Mouse (Mus musculus) G1E (cell line): ENCODE data around the gene Ppp1r18. TPM values are rescaled to one million over a fixed set of nuclear protein-coding genes. Genes with fewer than 3 reads are reported as not detected.
A peak's percentile ranks its signal among the peaks of the same experiment; 100 is the strongest.
"Not testable (repeated sequence)": the region's sequence is repeated elsewhere in the genome, so short reads cannot be mapped to it uniquely, and the experiment has no call there.

Experiments
- ATAC-seq: 2 replicates; pipeline ENCODE4 v1.8.0; 2016; ENCODE audit warnings: mild to moderate bottlenecking; ENCODE audit not compliant: insufficient number of reproducible peaks, poor library complexity, low FRiP score, severe bottlenecking; ENCODE audit errors: extremely low read depth
- DNase-seq: peaks from one replicate; pipeline ENCODE4 v3.0.0; 2012; ENCODE audit warnings: low spot score
- H3K27me3 ChIP-seq: 2 replicates; pipeline ENCODE4 v1.6.1; 2012; ENCODE audit warnings: mild to moderate bottlenecking, low read length, inconsistent platforms; ENCODE audit not compliant: insufficient read depth
- H3K36me3 ChIP-seq: replicated peaks from 2 replicates; pipeline ENCODE3; 2012; ENCODE audit warnings: mild to moderate bottlenecking, inconsistent platforms
- H3K4me1 ChIP-seq: 2 replicates; pipeline ENCODE4 v1.6.1; 2012; ENCODE audit warnings: low read depth, low read length, inconsistent platforms, mixed read lengths; ENCODE audit not compliant: insufficient read depth
- H3K4me3 ChIP-seq: 2 replicates; pipeline ENCODE4 v1.5.1; 2012; ENCODE audit warnings: low read depth, mild to moderate bottlenecking, inconsistent platforms, low read length, moderate library complexity, mixed read lengths
- H3K9me3 ChIP-seq: replicated peaks from 2 replicates; pipeline ENCODE4 v1.6.1; 2012; ENCODE audit warnings: inconsistent platforms
- CTCF ChIP-seq: IDR thresholded peaks from 2 replicates; pipeline ENCODE4 v1.5.1; 2012; ENCODE audit warnings: low read depth, low read length, inconsistent platforms, mixed read lengths
- GATA1 ChIP-seq: IDR thresholded peaks from 2 replicates; pipeline ENCODE4 v1.6.1; 2012; ENCODE audit warnings: borderline replicate concordance, low read length, inconsistent platforms, mixed read lengths
- GATA2 ChIP-seq: IDR thresholded peaks from 2 replicates; pipeline ENCODE4 v1.6.1; 2012; ENCODE audit warnings: low read depth, low read length, inconsistent platforms, borderline replicate concordance
- POLR2AphosphoS5 ChIP-seq: IDR thresholded peaks from 2 replicates; pipeline ENCODE4 v1.6.1; 2012; ENCODE audit warnings: low read depth, low read length, inconsistent platforms; ENCODE audit not compliant: insufficient replicate concordance
- TAL1 ChIP-seq: conservative IDR thresholded peaks from 2 replicates; pipeline ENCODE4 v1.6.1; 2012; ENCODE audit warnings: low read depth, low read length, inconsistent platforms, mixed read lengths
- polyA plus RNA-seq: library from polyadenylated mRNA; stranded (reverse); fragments of >175 nt; gene quantifications from 2 replicates; pipeline ENCODE4 v1.2.3, GENCODE M21; 2012
- total RNA-seq, 2 experiments: library from RNA; stranded (forward) in 1 of 2; stranded (reverse) in 1 of 2; fragments of 200-1000 nt in 1 of 2; fragments of >200 nt in 1 of 2; fragmentation: Nextera tagmentation in 1 of 2; gene quantifications; 2 replicates each; pipeline ENCODE4 v1.2.3; 2014 to 2017

The Ppp1r18 gene
- total and polyA plus RNA-seq, 3 experiments = 31.1 to 103 (median 61.9) TPM

DNA sequence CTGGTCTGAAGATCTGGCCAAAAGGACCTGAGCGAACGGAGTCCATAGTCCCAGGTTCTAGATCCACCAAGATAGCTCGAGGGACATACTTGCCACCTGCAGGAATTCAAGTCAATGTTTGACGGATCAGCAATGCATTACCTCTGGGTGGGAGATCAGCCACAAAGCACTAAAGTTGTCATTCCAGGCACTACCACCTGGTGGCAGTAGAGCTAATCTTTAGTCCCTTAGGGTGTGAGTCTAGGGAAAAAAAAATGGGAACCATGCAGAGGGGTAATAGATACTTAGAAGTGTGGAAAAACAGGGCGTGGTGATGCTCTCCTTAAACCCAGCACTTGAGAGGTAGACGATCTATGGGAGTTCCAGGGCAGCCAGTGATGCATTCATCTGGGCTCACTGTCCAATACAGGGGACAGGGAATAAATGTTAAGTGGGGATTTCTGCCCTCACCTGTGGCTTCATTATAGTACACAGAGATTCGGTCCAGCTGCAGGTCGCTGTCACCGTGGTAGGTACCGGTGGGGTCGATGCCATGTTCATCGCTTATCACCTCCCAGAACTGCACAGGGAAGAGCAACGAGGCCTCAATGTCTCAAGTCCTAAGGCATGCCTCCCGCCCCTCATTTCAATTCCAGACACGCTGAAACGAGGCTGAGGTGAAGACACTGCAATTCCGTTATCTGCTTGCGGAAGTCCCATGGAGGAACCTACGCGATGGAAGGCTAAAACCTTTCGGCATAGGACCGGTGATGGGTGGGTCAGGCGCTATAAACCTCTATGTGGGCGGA lies 29.0 kb upstream of the Ppp1r18 start:
- no peaks in the 10 kb centered on the region for H3K27me3 ChIP-seq
- ATAC-seq (no peak), DNase-seq (no peak)
- H3K36me3 ChIP-seq = peaks cover 56% of the 10 kb centered on the region
- H3K9me3 ChIP-seq = no peaks in the 10 kb centered on the region
- TF ChIP-seq GATA2 (no peak), CTCF (peak; percentile 80), POLR2AphosphoS5 (no peak; the same call in 1 of the 2 replicates)
- H3K4me3 ChIP-seq = peak overlapping the region; percentile 73
- peaks cover 52% of the 10 kb centered on the region for H3K4me1 ChIP-seq

DNA sequence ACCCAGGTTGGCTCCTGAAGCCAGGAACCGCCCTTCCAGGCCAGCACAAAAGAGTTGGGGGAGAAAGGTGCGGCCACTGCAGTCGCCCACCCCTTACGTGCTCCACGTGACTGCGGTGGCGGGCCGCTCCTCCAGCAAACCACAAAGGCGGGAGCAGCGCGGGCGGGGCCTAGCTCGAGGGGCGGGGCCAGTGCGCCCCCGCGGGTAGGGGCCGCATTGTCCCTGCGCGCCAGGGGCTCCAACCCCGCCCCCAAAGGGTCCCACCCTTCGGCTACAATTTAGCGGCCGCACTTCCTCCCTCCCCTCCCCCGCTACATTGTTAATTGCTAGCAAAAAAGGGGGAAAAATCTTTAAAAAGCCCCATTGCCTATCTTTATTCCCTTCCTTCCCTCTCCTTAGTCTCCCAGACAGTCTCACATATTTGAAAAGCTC lies 28.4 kb upstream of the Ppp1r18 start:
- peak; percentile 70 for DNase-seq
- Histone ChIP-seq H3K9me3 (no peaks in the 10 kb centered on the region), H3K4me3 (peak overlapping the region; percentile 73), H3K27me3 (no peaks in the 10 kb centered on the region), H3K4me1 (peaks cover 51% of the 10 kb centered on the region), H3K36me3 (peaks cover 49% of the 10 kb centered on the region)
- no peak for ATAC-seq
- no peak for TF ChIP-seq GATA2
- TF ChIP-seq GATA1 = no peak
- TF ChIP-seq TAL1 = no peak
- no peak for TF ChIP-seq CTCF
- no peak for TF ChIP-seq POLR2AphosphoS5

DNA sequence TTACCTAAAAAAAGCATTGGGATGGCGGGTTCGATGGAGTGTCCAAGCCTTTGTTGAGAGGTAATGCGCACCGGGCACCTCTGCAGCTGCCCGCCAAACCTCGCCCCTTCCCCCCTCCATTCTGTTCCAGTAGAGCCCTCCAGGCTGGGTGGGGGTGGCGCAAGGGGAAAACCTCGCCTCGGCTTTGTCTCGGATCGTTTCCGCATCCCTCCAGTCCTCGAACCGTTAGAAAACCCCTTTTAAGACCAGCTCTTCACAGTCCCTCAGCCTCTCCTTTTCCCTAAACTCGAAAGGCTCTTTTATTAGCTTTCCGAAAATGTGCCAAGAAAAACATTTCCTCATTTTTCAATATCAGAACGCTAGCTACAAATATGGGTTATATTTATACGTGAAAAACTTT lies 27.9 kb upstream of the Ppp1r18 start:
- Histone ChIP-seq H3K4me3 (peak overlapping the region; percentile 73), H3K27me3 (no peaks in the 10 kb centered on the region), H3K36me3 (peaks cover 45% of the 10 kb centered on the region), H3K9me3 (no peaks in the 10 kb centered on the region), H3K4me1 (peaks cover 49% of the 10 kb centered on the region)
- ATAC-seq (no peak), DNase-seq (peak; percentile 63)
- TF ChIP-seq POLR2AphosphoS5 (no peak), TAL1 (no peak), GATA1 (no peak), GATA2 (no peak), CTCF (no peak)

DNA sequence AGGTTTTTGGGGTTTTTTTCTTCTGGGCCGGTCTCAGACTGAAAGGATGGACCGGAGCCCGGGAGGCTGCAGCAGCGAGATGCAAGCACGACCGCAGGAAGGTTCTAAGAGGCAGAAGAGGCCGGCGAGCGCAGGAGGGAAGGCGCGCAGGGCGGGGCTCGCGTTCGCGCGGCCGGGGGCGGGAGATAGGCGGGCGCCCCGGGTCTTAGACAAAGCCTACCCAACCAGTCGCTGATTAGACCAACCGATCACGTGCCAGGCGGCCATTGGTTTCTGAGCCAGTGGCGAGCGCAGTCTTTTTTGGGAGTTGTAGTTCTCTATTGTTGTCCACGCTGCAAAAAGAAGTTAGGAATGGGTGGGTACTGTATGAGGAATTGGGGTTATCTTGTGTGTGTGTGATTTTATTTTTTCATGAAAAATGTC lies 27.3 kb upstream of the Ppp1r18 start, which contains the start of gene Tubb5:
Gene Tubb5 (minus strand): TSS at position 185 of the 423 bp plus-strand sequence.
- ATAC-seq (peak; percentile 36), DNase-seq (peak; percentile 87)
- H3K36me3 ChIP-seq = peaks cover 41% of the 10 kb centered on the region
- H3K27me3 ChIP-seq = no peaks in the 10 kb centered on the region
- peak within 1 kb of the TSS; percentile 73 for H3K4me3 ChIP-seq
- H3K4me1 ChIP-seq = peaks cover 49% of the 10 kb centered on the region
- TF ChIP-seq POLR2AphosphoS5 = no peak
- TF ChIP-seq GATA2 = no peak
- TF ChIP-seq GATA1 = no peak
- no peaks in the 10 kb centered on the region for H3K9me3 ChIP-seq

DNA sequence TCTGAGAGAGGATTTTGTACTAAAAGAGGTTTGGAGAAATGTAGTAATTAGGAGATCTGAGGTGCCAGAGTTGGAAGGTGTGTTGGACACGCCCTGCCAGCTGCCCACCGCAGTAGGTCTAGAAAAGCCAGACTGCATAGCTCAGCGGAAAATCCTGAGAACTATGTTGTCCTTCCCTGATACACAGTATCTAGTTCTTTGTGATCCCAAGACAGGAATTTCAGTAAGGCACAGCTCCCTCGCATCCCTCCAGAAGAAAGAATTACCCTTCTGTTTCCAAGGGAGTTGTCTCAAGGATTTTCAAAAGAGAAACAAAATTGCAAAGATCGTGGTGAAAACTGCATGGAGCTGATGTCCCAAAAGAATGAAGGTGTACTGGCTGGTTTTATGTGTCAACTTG lies 26.8 kb upstream of the Ppp1r18 start:
- H3K4me1 ChIP-seq = peaks cover 51% of the 10 kb centered on the region
- TF ChIP-seq GATA2 (no peak), TAL1 (no peak), CTCF (no peak), POLR2AphosphoS5 (no peak), GATA1 (no peak)
- peak overlapping the region; percentile 73 for H3K4me3 ChIP-seq
- peaks cover 39% of the 10 kb centered on the region for H3K36me3 ChIP-seq
- H3K9me3 ChIP-seq = no peaks in the 10 kb centered on the region
- ATAC-seq (no peak), DNase-seq (no peak)
- H3K27me3 ChIP-seq = no peaks in the 10 kb centered on the region

DNA sequence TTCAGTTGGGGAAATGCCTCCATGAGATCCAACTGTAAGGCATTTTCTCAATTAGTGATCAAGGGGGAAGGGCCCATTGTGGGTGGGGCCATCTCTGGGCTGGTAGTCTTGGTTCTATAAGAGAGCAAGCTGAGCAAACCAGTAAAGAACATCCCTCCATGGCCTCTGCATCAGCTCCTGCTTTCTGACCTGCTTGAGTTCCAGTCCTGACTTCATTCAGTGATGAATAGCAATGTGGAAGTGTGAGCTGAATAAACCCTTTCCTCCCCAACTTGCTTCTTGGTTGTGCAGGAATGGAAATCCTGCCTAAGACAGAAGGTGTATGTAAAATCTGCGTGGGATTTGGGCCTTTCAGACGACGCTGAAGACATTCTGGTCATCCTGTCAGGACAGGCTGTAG lies 26.4 kb upstream of the Ppp1r18 start:
- peaks cover 48% of the 10 kb centered on the region for H3K4me1 ChIP-seq
- not testable (repeated sequence) for H3K27me3 ChIP-seq, DNase-seq, H3K9me3 ChIP-seq, ATAC-seq
- H3K36me3 ChIP-seq = peaks cover 37% of the 10 kb centered on the region
- peak overlapping the region; percentile 73 for H3K4me3 ChIP-seq
